Mouse (Mus musculus) layer of hippocampus, adult 6 months (tissue): ENCODE results near the gene Sec24a. TPM values are rescaled to one million over a fixed set of nuclear protein-coding genes. Genes with fewer than 3 reads are reported as not detected.

Experiments used
- long read RNA-seq, 2 experiments: library from polyadenylated mRNA; unstranded; transcript quantifications; one replicate each; pipeline ENCODE4 v2.0.0; 2019 to 2020
- polyA plus RNA-seq: library from polyadenylated mRNA; unstranded; fragments of <200 nt; fragmentation: Nextera tagmentation; gene quantifications from 2 replicates; pipeline ENCODE4 v1.2.3, GENCODE M21; 2021

Gene Sec24a
- 9.4 and 13.2 TPM in 2 replicates for polyA plus RNA-seq
- long read RNA-seq, experiment 1, partial matches to known transcripts: 0 of 2 reads
- long read RNA-seq, experiment 1, other reads (novel, unspliced or antisense): 2 of 2 reads
- long read RNA-seq, experiment 2, full-length matches to known transcripts: 2 of 34 reads
- long read RNA-seq, experiment 2, partial matches to known transcripts: 28 of 34 reads
- long read RNA-seq, experiment 2, other reads (novel, unspliced or antisense): 4 of 34 reads

DNA sequence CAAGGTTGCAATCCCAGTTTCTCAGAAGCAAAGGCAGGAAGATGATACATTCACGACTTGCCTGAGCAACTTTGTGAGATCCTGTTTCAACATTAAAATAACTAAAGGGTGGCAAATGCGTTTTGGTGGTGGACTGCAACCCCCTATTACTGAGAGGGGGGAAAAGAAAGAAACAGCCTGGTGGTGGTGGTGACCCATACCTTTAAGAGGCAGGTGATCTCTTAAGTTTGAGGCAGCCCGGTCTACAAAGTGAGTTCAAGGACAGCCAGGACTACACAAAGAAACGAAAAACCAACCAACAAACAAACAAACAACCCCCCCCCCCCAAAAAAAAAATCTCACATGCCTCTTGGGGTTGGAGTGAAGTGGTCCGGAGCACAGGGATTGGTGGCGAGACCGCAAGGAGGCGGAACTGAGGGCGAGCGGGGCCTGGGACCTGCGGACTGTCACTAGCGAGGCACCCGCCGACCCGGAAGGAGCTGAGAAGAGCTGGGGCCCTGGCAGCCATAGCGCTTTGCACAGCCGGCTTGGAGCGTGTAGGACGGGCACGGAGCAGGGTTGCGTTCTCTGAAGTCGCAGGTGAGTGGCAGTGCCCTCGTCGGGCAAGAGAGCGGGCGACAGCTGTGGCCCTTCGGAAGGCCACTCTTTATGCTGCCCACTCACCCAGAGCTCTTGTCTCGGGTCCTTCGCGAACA lies at the start of gene Sec24a, which contains the start of gene Sar1b:
Gene Sec24a, minus strand, starts transcription at position 422 of the 695 bp plus-strand sequence.
Gene Sar1b, plus strand, starts transcription at position 475 of the 695 bp plus-strand sequence.

DNA sequence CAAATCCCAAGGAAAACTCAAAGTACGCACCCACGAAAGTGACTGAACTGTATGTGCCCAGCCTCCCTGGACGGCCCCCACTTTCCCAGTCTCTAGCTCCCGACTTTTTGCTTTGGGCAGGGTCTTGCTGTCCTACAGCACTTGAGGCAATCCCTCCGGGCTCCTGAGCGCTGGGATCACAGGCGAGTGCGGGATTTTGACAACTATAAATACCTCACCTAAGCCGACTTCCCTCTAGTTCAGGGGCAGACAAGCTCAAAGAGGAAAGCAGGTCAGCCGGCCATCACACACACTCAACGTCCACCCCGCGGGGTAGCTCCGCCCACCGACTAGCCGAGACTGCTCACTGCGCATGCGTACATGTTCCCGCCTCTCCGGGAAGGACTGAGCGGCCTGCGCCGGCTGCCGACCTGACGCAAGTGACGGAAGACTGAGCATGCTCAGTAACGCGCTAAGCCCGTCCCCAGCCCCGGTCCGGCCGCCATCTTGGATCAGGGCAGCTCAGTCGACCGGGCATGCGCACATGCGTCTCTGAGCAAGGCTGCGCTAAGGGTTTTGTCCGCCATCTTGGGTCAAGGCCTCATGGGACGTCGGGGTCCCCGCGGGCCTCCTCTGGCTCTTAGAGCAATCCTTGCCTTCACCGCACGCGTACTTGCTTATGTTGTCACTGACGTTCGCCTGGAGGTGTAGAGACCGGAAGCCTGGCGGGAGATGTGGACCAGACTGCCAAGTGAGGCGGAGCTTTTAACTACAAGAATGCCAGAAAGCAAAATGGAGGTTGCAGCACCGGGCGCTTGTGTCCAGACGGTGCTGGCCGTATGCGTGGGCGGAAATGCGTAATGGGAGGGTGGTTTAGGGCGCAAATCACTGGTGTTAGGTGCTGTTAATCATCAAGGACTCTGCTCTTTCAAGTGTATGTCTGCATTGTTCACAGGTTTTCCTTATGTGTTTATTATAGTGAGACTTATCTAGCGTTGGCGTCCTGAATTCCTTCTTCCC lies 74.8 kb downstream of the Sec24a start, which contains the start of gene 0610009B22Rik:
Gene 0610009B22Rik, minus strand, starts transcription at position 545 of the 999 bp plus-strand sequence.

DNA sequence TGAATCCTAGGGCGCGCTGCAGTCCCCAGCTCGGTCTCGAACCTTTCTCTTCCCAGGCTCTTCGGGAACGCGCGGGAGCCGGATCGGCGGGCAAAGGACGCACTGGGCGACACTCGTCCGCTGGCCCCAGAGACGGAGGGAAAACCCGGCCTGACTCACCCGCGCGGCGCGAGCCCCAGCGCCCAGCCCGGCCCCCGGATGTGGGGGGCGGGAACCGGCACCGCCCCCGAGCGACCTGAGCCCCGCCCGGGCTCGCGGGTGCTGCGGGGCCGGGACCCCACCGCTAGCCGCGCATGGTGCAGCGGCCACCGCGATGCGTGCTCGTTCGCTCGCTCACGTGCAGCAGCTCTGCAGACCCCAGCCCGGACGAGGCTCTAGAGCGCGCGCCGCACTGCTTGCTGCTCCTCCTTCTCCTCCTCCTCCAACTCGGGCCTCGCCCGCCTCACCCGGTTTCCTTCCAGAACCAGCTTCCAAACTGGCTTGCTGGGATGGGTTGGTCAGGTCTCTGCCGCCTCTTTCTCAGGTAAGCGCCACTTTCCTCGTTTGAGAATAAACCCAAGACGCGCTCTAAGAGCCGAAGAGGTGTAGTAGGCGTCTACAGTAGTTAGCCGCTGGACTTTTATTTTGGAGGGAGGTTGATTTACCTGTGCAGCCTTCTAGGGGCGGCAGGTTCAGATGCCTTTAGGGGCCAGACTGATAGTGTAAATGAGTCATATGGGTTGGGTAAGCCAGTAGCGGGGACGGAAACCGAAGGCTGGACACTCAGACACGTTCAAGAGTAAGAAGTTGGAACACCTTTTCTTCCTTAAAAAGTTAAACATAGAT lies 112.5 kb downstream of the Sec24a start, which contains the start of the genes N4bp3 and D930048N14Rik:
Gene N4bp3, minus strand, starts transcription at position 152 of the 825 bp plus-strand sequence.
Gene D930048N14Rik, plus strand, starts transcription at position 264 of the 825 bp plus-strand sequence.

Other genes with a start within 250 kb of the Sec24a start
- gene Phykpl, start 178.9 kb downstream of the Sec24a start, polyA plus RNA-seq: 4.0 TPM in 2 replicates
- gene Hnrnpab, start 156.8 kb downstream of the Sec24a start, polyA plus RNA-seq: 22.8 and 25.6 TPM in 2 replicates
- gene Nhp2, start 143.9 kb downstream of the Sec24a start, polyA plus RNA-seq: 180 and 185 TPM in 2 replicates
- 86.5 and 91.5 TPM in 2 replicates for gene Rmnd5b, start 127.7 kb downstream of the Sec24a start, polyA plus RNA-seq
- 12.1 and 13.2 TPM in 2 replicates for gene N4bp3, start 112.8 kb downstream of the Sec24a start, polyA plus RNA-seq
- gene D930048N14Rik, start 112.7 kb downstream of the Sec24a start, polyA plus RNA-seq: 0.33 and 0.43 TPM in 2 replicates
- 112 and 128 TPM in 2 replicates for gene 0610009B22Rik, start 74.8 kb downstream of the Sec24a start, polyA plus RNA-seq
- 206 and 240 TPM in 2 replicates for gene Sar1b, start 53 bp upstream of the Sec24a start, polyA plus RNA-seq
- gene Jade2, start 94.0 kb upstream of the Sec24a start, polyA plus RNA-seq: 4.9 and 5.8 TPM in 2 replicates
- 28.8 and 31.6 TPM in 2 replicates for gene Cdkn2aipnl, start 204.0 kb upstream of the Sec24a start, polyA plus RNA-seq
- 103 and 104 TPM in 2 replicates for gene Ube2b, start 237.1 kb upstream of the Sec24a start, polyA plus RNA-seq
- gene Cdkl3, start 240.6 kb upstream of the Sec24a start, polyA plus RNA-seq: 10.1 and 13.2 TPM in 2 replicates